Mouse (Mus musculus) ovary, adult 18-20 months (tissue): ENCODE results near the gene Ahsg.
"Not testable (repeated sequence)": the region's sequence is repeated elsewhere in the genome, so short reads cannot be mapped to it uniquely, and the experiment has no call there.

Experiments
- DNase-seq: peaks from one replicate; pipeline ENCODE4 v3.0.0; 2022; ENCODE audit warnings: low spot score, mixed read lengths

Ahsg gene

DNA sequence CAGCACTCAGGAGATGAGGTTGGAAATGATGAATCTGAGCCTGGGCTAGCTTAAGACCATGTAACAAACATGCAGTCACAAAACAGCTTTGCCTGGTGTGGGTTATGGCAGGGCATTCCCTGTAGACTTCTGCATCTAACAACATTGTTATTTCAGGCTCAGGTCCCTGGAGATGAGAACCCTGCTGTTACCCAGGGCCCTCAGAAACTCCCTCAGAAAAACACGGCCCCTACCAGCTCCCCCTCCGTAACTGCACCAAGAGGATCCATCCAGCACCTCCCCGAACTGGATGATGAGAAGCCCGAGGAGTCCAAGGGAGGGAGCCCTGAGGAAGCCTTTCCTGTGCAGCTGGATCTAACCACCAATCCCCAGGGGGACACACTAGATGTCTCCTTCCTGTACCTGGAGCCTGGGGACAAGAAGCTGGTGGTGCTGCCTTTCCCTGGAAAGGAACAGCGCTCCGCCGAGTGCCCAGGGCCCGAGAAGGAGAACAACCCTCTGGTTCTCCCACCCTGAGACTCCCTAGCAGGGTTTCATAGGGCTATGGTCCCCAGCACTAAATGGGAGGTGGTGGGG is 48.1 kb downstream of the Ahsg start:
- no peak for DNase-seq

DNA sequence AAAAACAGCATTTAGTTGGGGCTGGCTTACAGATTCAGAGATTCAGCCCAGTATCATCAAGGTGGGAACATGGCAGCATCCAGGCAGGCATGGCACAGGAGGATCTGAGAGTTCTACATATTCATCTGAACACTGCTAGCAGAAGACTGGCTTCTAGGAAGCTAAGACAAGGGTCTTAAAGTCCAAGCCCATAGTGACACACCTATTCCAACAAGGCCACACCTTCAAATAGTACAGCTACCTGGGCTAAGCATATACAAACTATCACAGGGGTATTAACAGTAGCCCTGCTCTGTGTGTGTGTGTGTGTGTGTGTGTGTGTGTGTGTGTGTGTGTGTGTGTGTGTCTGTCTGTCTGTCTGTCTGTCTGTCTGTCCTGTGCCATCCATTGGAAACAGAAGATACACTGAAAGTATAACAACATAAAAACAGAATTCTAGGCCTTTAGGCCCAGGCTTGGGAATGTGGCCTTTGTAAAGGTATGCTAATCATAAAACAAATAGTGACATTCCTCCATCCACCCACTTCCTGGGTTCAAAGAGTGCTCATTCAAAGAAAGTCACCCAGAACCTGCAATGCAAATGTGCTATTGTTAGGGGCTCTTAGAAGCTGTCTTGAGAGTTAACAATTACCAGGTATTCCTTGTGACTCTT is 50.9 kb downstream of the Ahsg start:
- DNase-seq, result not testable (repeated sequence)

DNA sequence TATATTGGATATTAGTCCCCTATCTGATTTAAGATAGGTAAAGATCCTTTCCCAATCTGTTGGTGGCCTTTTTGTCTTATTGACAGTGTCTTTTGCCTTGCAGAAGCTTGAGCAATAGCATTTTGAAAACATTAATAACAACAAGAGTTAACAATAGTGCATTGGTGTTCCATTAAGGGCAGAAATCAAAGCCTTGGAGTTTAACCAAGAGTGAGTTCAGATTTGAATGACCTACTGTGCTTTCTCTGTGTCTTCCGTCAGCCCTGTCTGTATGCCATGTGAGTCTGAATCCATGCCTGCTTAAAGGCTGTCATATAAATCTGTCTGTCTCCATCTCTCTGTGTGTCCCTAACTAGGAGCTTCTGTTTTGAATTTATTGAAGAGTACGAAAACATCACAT is 56.3 kb downstream of the Ahsg start:
- no peak for DNase-seq
